ENCODE assay signal across 8 mouse cellular contexts in the genomic region with DNA sequence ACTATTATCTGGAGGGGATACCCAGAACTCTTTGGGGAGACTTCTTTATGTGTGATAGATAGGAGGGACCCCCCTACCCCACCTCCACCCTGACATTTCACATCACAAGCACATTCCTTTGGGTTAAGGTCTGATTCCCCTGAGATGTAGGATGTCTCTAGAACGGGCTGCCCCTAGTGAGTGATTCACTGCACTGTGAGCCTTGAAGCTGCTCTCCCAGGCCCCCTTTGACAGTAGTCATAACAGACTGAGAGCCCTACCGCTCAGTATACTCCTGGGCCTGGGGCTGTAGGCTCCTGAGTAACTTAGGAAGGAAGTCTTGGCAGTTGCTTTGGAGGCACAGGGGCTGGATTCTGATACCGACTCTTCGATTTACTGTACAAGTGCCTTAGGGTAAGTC. TPM values are rescaled to one million over a fixed set of nuclear protein-coding genes. Genes with fewer than 3 reads are reported as not detected.
A peak's percentile ranks its signal among the peaks of the same experiment; 100 is the strongest.
DNase-seq lines count a peak whose midpoint lies in the region; ATAC-seq and TF ChIP-seq lines count a peak whose summit lies in the region.

No protein-coding gene starts in this region.

- H3K9me3 ChIP-seq in embryonic facial prominence, embryonic 14.5 days (ENCODE audit: control insufficient read depth, low read length) = no peaks in the 10 kb centered on the region
- no peaks in the 10 kb centered on the region for H3K9me3 ChIP-seq in midbrain, postnatal 0 days (ENCODE audit: low read length)

- H3K4me2 ChIP-seq in embryonic facial prominence, embryonic 14.5 days (ENCODE audit: low read depth, low read length) = peak overlapping the region; percentile 90
- H3K4me2 ChIP-seq in midbrain, postnatal 0 days (ENCODE audit: low read depth, low read length, poor library complexity, severe bottlenecking) = peak overlapping the region; percentile 77

- DNase-seq in kidney, postnatal 10 days = peak; percentile 37
- no peak for DNase-seq in kidney, postnatal 36 days
- no peak for DNase-seq in embryonic facial prominence, embryonic 14.5 days (ENCODE audit: low spot score)
- peak; percentile 71 for DNase-seq in induced T-regulatory cell, adult 2 months (ENCODE audit: low read depth)
- no peak for DNase-seq in midbrain, postnatal 0 days (ENCODE audit: low spot score)
- DNase-seq in urinary bladder, postnatal 14 days (ENCODE audit: low spot score) = no peak
- DNase-seq in urinary bladder, postnatal 4 days (ENCODE audit: low spot score in 2 of 2) = no peak
- no peak for DNase-seq in adrenal gland, postnatal 25 days

- H3K36me3 ChIP-seq in embryonic facial prominence, embryonic 14.5 days (ENCODE audit: control insufficient read depth, insufficient read depth, low read length) = no peaks in the 10 kb centered on the region
- H3K36me3 ChIP-seq in midbrain, postnatal 0 days (ENCODE audit: insufficient read depth, low read length) = no peaks in the 10 kb centered on the region

- no peak for TF ChIP-seq CTCF in midbrain, postnatal 0 days (IDR thresholded peaks at IDR 0.05)

- H3K27me3 ChIP-seq in embryonic facial prominence, embryonic 14.5 days (replicated peaks; ENCODE audit: control insufficient read depth, insufficient read depth, low read length) = no peaks in the 10 kb centered on the region; the same call in 1 of the 2 replicates
- H3K27me3 ChIP-seq in midbrain, postnatal 0 days (ENCODE audit: insufficient read depth, low read length) = no peaks in the 10 kb centered on the region

- peak overlapping the region; percentile 52 for H3K4me3 ChIP-seq in embryonic facial prominence, embryonic 14.5 days (ENCODE audit: low read depth, low read length)
- H3K4me3 ChIP-seq in midbrain, postnatal 0 days (ENCODE audit: low read depth, low read length) = peak overlapping the region; percentile 56

- no peak for ATAC-seq in embryonic facial prominence, embryonic 14.5 days (ENCODE audit: low read depth)
- ATAC-seq in midbrain, postnatal 0 days (ENCODE audit: low FRiP score) = no peak

- peak overlapping the region; percentile 63; the same call in 1 of the 2 replicates for H3K9ac ChIP-seq in embryonic facial prominence, embryonic 14.5 days (ENCODE audit: low read depth, low read length)
- H3K9ac ChIP-seq in midbrain, postnatal 0 days (replicated peaks; ENCODE audit: low read length, poor library complexity, severe bottlenecking) = peak overlapping the region; percentile 70

- WGBS in embryonic facial prominence, embryonic 14.5 days = 48% methylated on average over 4 of the region's 4 CpGs
- 53% methylated on average over 4 of the region's 4 CpGs for WGBS in midbrain, postnatal 0 days

- peaks cover 22% of the 10 kb centered on the region for H3K4me1 ChIP-seq in embryonic facial prominence, embryonic 14.5 days (ENCODE audit: control insufficient read depth, insufficient read depth, low read length)
- H3K4me1 ChIP-seq in midbrain, postnatal 0 days (ENCODE audit: insufficient read depth, low read length) = no peaks in the 10 kb centered on the region

- no peak overlapping the region for H3K27ac ChIP-seq in embryonic facial prominence, embryonic 14.5 days (replicated peaks; ENCODE audit: low read depth, low read length)
- H3K27ac ChIP-seq in midbrain, postnatal 0 days (ENCODE audit: low read depth, low read length) = no peak overlapping the region

RNA-seq across cellular contexts. Expression of a gene that starts 1.2 kb away (rescaled TPM):
- 9.7 and 10.6 TPM in 2 replicates for polyA plus RNA-seq in embryonic facial prominence, embryonic 14.5 days (2014; fragmentation: Nextera tagmentation; extraction: Ambion mirVana)
- total RNA-seq in midbrain, postnatal 0 days (2014; rRNA removed) = 7.6 and 9.0 TPM in 2 replicates
- 5.2 and 6.0 TPM in 2 replicates for polyA plus RNA-seq in midbrain, postnatal 0 days (2015; fragmentation: Nextera tagmentation; extraction: Ambion mirVana)
- total RNA-seq in adrenal gland, postnatal 25 days (2021) = 10.2 and 13.4 TPM in 2 replicates

RNA-seq across cellular contexts. Expression of a gene that starts 50.1 kb away (rescaled TPM):
- 0.31 TPM in 1 of 2 replicates, not detected in the other for polyA plus RNA-seq in embryonic facial prominence, embryonic 14.5 days (2014; fragmentation: Nextera tagmentation; extraction: Ambion mirVana)
- total RNA-seq in midbrain, postnatal 0 days (2014; rRNA removed) = 0.05 TPM in 1 of 2 replicates, not detected in the other
- 0.05 TPM in 1 of 2 replicates, not detected in the other for polyA plus RNA-seq in midbrain, postnatal 0 days (2015; fragmentation: Nextera tagmentation; extraction: Ambion mirVana)
- not detected in 2 replicates for total RNA-seq in adrenal gland, postnatal 25 days (2021)

Comparison
In these comparisons a context has a peak if more than half of its experiments do, and no peak if none do; other contexts are left out.
1. DNase-seq: peak in kidney, postnatal 10 days (single experiment) and induced T-regulatory cell, adult 2 months (single experiment); none in kidney, postnatal 36 days (0 of 2), embryonic facial prominence, embryonic 14.5 days (single experiment), midbrain, postnatal 0 days (single experiment), urinary bladder, postnatal 14 days (single experiment), urinary bladder, postnatal 4 days (0 of 2) and adrenal gland, postnatal 25 days (single experiment).